Mouse (Mus musculus): ENCODE results near the gene Pphln1. TPM values are rescaled to one million over a fixed set of nuclear protein-coding genes. Genes with fewer than 3 reads are reported as not detected.

Gene Pphln1
- total RNA-seq, 2 experiments from 2014 or later, result 31.7 to 45.7 TPM

DNA sequence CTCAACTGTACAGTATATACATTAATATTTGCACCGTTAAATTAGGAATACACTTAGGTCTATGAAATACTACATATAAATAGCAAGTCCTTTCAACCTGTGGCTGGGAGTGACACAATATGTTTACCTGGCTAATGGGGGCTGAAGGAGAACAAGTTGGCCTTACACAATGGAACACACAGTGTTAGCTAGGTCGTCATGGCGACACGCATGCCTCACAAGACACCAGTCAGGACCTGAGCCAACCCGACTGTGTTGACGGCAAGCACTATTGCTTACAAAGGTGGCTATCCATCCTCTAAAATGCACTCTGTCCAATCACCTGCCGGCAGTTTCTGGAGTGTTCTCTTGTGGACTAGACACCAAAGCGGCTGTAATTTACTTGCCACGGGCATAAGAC, 101.7 kb downstream of the Pphln1 start:
- ATAC-seq (ENCODE audit: poor library complexity, severe bottlenecking), result no peak

- ATAC-seq (ENCODE audit: poor library complexity, severe bottlenecking), result no peak
These were observed 104.6 kb downstream of the Pphln1 start for GRCm38 (mm10) chr15:93502703-93503102.

DNA sequence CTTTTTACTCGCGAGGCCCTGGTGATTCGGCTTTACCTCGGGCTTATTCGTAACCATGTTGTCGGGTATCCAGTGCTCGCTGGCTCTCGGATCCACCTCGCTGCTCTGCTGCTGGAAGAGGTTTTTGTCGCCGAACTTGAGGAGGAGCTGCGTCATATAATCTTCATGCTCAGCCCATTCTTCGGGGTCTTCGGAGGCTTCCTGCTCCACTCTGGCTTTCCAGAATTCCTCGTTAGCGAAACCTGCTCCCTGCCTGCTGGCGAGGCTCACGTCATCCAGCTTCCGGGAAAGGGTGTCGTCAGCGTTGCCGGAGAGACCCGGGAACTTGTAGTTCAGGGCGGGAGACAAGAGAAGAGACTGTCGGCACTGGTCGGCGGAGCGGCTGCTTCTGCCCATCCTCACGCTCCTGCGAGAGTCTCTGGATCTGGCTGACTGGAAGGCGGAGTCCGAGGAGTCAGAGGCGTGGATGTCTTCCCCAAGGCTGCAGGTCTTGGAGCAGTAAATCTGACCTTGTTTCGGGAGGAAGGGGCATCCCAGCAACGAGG, 105.1 kb downstream of the Pphln1 start:
- ATAC-seq (ENCODE audit: poor library complexity, severe bottlenecking), result no peak

DNA sequence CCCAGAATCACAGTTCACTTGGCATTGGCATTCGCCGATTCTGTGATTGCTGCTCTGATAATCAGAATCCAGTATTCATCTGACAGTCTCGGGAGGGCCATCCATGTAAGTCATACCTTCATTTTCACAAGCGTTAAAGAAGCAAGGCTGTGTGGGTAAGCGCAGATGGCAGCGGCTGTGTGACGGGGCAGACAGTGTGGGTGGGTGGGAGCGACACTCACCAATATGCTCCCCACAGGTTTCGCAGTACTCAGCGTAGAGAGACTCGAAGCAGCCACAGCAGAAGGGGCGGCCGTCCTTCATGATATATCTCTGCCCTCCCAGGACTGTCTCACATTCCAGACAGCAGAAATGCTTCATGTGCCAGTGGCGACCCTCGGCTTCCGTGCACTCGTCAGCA, 106.7 kb downstream of the Pphln1 start:
- no peak for ATAC-seq (ENCODE audit: poor library complexity, severe bottlenecking)

DNA sequence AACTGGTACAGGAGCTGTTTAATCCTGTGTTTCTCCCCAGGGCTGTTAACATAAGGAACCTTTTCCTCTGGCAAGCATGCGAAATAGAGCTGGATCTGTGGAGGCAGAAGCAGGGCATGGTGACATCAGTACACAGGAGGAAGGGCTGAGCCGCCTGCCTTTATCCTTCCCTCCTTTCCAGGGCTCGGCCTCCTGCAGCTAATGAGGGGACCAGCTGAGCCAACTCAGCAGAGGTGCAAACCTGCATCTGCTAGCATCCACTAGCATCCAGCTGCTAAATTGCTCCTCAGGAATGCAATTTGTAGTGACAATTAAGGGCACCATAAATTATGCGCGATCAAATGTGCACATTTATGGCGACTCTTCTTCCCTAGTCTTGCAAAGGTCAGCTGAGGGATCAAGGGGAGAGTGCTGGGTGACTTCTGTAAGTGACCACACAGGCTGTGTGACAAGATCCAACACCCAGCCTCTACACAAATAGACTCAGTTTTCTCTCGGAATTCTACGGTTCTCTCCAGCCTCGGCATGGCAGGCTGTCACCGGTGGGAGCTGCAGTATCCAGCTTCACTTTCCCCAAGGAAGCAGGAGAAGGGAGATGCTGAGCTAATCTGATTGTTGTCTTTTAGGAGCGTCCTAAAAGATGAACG, 112.7 kb downstream of the Pphln1 start:
- no peak for ATAC-seq (ENCODE audit: poor library complexity, severe bottlenecking)

DNA sequence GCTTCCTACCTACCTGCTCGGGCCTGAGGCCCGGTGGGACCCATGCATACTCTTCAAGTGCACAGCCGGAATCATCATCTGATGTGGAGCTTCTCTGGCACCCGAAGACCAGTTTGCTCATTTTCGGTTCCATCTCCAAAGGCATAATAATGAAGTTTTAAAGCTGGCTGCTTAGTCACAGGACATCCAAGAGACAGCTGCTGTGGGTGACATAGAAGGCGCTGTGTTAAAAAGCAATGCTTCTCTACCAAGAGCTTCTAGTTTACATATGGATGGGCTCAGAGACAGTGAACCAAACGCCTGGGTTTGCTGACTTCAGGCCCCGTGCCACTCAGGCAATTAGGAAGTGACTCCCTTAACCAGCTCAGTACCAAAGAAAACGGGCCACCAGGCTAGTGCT, 114.3 kb downstream of the Pphln1 start:
- no peak for ATAC-seq (ENCODE audit: poor library complexity, severe bottlenecking)

DNA sequence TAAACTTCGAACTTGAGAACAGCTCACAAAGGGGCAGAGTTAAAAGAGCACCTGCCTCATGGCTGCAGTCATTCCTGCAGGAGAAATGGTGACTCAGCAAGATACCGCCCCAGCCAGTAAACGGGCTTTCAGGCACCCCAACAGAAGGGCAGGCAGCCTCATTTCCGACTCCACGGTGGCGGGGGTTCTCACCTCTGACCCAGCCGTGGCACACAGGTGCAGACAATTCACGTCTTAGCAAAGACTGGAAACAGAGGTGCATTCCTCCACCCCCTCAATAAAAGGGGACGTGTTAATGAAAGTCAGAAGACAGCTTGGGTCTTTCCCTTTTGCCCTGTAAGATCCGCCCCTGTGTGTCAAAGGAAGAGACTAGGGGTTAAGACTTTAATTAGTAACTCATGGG, 115.8 kb downstream of the Pphln1 start:
- ATAC-seq (ENCODE audit: poor library complexity, severe bottlenecking), result no peak

GRCm38 (mm10) chr15:93515316-93515715, 117.2 kb downstream of the Pphln1 start:
- ATAC-seq (ENCODE audit: poor library complexity, severe bottlenecking), result no peak

DNA sequence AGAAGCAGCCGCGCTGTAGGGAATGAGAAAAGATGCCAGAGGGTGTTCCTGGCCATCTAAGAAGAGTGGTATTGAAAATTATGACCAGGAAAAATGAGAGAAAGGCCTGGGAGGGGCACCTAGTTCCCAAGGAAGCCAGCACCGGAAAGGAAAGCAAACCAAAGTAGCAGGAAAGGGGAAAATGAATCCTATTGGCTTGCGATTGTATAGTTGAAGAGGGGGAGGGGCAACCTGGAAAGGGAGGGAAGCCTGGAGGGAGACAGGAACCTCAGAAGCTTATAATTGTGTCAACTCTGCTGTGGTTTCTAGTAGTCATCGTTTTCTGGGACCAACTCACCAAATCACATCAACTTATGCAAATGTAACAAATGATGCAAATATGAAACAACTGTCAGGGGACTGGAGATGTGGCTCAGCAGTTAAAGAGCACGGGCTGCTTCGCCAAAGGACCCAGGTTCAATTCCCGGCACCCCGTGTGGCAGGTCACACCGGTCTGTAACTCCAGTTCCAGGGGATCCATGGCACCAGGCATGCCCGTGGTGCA, 118.9 kb downstream of the Pphln1 start:
- ATAC-seq (ENCODE audit: poor library complexity, severe bottlenecking), result no peak

- peak; percentile 22 for ATAC-seq (ENCODE audit: poor library complexity, severe bottlenecking)
These were observed 120.2 kb downstream of the Pphln1 start for GRCm38 (mm10) chr15:93518143-93518902.

GRCm38 (mm10) chr15:93518941-93519835, 121.0 kb downstream of the Pphln1 start:
- peak; percentile 94 for ATAC-seq (ENCODE audit: poor library complexity, severe bottlenecking)

GRCm38 (mm10) chr15:93519836-93520826, 122.0 kb downstream of the Pphln1 start:
- no peak for ATAC-seq (ENCODE audit: poor library complexity, severe bottlenecking)

GRCm38 (mm10) chr15:93521088-93521786, 123.1 kb downstream of the Pphln1 start:
- no peak for ATAC-seq (ENCODE audit: poor library complexity, severe bottlenecking)

- no peak for ATAC-seq (ENCODE audit: poor library complexity, severe bottlenecking)
These were observed 123.6 kb downstream of the Pphln1 start for GRCm38 (mm10) chr15:93521787-93522180.

- ATAC-seq (ENCODE audit: poor library complexity, severe bottlenecking), result no peak
These were observed 127.3 kb downstream of the Pphln1 start for GRCm38 (mm10) chr15:93525305-93525917.

GRCm38 (mm10) chr15:93529831-93530702, 131.9 kb downstream of the Pphln1 start:
- ATAC-seq (ENCODE audit: poor library complexity, severe bottlenecking), result no peak

DNA sequence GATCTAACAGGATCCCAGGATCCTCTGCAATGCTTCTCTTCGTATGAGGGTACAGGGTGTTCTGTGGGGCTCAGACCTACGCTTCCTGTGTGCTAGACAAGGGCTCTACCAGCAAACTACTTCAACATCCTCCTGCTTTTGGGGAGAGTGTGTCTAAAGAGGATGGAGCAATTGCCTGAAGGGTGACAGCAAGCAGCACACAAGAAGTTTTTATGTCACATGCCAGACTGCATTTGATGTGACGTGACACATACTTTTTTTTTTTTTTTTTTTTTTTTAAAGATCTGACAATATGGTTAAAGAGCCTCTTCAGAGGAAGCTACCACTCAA, 132.5 kb downstream of the Pphln1 start:
- no peak for ATAC-seq (ENCODE audit: poor library complexity, severe bottlenecking)

- no peak for ATAC-seq (ENCODE audit: poor library complexity, severe bottlenecking)
These were observed 138.0 kb downstream of the Pphln1 start for GRCm38 (mm10) chr15:93536191-93536590.

Data from megakaryocyte, adult 5-6 weeks (primary cell).